Mouse (Mus musculus) natural killer cell, adult 2 months (primary cell): ENCODE data around the gene Tomm20.
"Not testable (repeated sequence)": the region's sequence is repeated elsewhere in the genome, so short reads cannot be mapped to it uniquely, and the experiment has no call there.

Experiments
- DNase-seq, 2 experiments: peaks; one replicate each; pipeline ENCODE4 v3.0.0; 2022; ENCODE audit warnings: low spot score in 2 of 2

Gene Tomm20

GRCm38 (mm10) chr8:126945730-126946163, at the start of gene Tomm20:
Gene Tomm20 (minus strand): TSS chr8:126945844.
- peak; percentile 95 to 96 for DNase-seq

- no peak for DNase-seq
These were observed 48.9 kb upstream of the Tomm20 start for GRCm38 (mm10) chr8:126994506-126994905.

GRCm38 (mm10) chr8:126989363-126990153, 43.9 kb upstream of the Tomm20 start:
- DNase-seq: no peak

- DNase-seq: no peak
These were observed 42.8 kb upstream of the Tomm20 start for GRCm38 (mm10) chr8:126988346-126989006.

- DNase-seq: peak; percentile 40 to 66
These were observed 40.9 kb upstream of the Tomm20 start for GRCm38 (mm10) chr8:126986495-126986894.

GRCm38 (mm10) chr8:126980046-126980445, 34.4 kb upstream of the Tomm20 start:
- DNase-seq: no peak

- DNase-seq: no peak
These were observed 33.7 kb upstream of the Tomm20 start for GRCm38 (mm10) chr8:126979091-126979920.

- not testable (repeated sequence) for DNase-seq
These were observed 32.9 kb upstream of the Tomm20 start for GRCm38 (mm10) chr8:126978535-126978934.

GRCm38 (mm10) chr8:126978028-126978427, 32.4 kb upstream of the Tomm20 start:
- DNase-seq: no peak

GRCm38 (mm10) chr8:126976608-126977348, 31.1 kb upstream of the Tomm20 start:
- no peak for DNase-seq

- no peak for DNase-seq
These were observed 30.1 kb upstream of the Tomm20 start for GRCm38 (mm10) chr8:126975706-126976105.

GRCm38 (mm10) chr8:126974511-126974910, 28.9 kb upstream of the Tomm20 start:
- DNase-seq: no peak

GRCm38 (mm10) chr8:126973686-126974265, 28.1 kb upstream of the Tomm20 start:
- DNase-seq: no peak

GRCm38 (mm10) chr8:126972649-126973048, 27.0 kb upstream of the Tomm20 start:
- DNase-seq: no peak

GRCm38 (mm10) chr8:126972102-126972501, 26.5 kb upstream of the Tomm20 start:
- no peak for DNase-seq

GRCm38 (mm10) chr8:126971314-126971664, 25.6 kb upstream of the Tomm20 start:
- DNase-seq: no peak

- peak; percentile 89 to 91 for DNase-seq
These were observed 25.1 kb upstream of the Tomm20 start, which contains the start of gene Rbm34 for GRCm38 (mm10) chr8:126970579-126971313. Gene Rbm34 (minus strand): TSS chr8:126971071.

GRCm38 (mm10) chr8:126969546-126969945, 23.9 kb upstream of the Tomm20 start:
- DNase-seq: no peak

GRCm38 (mm10) chr8:126968107-126968506, 22.5 kb upstream of the Tomm20 start:
- no peak for DNase-seq

- no peak for DNase-seq
These were observed 19.6 kb upstream of the Tomm20 start for GRCm38 (mm10) chr8:126965246-126965645.
